Mouse (Mus musculus): Measurements from ENCODE around the gene Wnt9b.

- TF ChIP-seq POLR2A (IDR thresholded peaks at IDR 0.05; ENCODE audit: borderline replicate concordance, extremely low read depth, insufficient read depth, insufficient read length, poor library complexity, severe bottlenecking) (no peak), CTCF (IDR thresholded peaks at IDR 0.05; ENCODE audit: borderline replicate concordance, extremely low read depth, insufficient read depth, insufficient read length) (no peak)
These were observed 52.6 kb downstream of the Wnt9b start for GRCm38 (mm10) chr11:103696851-103697564.

All from brain, embryonic 14.5 days (tissue).